Mouse (Mus musculus): ENCODE data around the gene 2610042L04Rik. TPM values are rescaled to one million over a fixed set of nuclear protein-coding genes. Genes with fewer than 3 reads are reported as not detected.
"Not testable (repeated sequence)": the region's sequence is repeated elsewhere in the genome, so short reads cannot be mapped to it uniquely, and the experiment has no call there.

2610042L04Rik gene
- polyA plus RNA-seq, 1 experiment from 2014 or later, result 0.37 TPM

- H3K4me3 ChIP-seq; H3K9me3 ChIP-seq; ATAC-seq (ENCODE audit: borderline replicate concordance, extremely low read depth, low FRiP score, low TSS enrichment); H3K4me1 ChIP-seq; H3K27me3 ChIP-seq; H3K4me2 ChIP-seq; H3K9ac ChIP-seq; H3K36me3 ChIP-seq; H3K27ac ChIP-seq: not testable (repeated sequence)
These were observed 69.3 kb downstream of the 2610042L04Rik start for GRCm38 (mm10) chr14:4403840-4404239.

Other genes with a start within 250 kb of the 2610042L04Rik start
- gene Gm8108, start 224.2 kb upstream of the 2610042L04Rik start, polyA plus RNA-seq (2015; fragmentation: Nextera tagmentation; extraction: Ambion mirVana), result 0.76 TPM in 1 of 2 replicates, not detected in the other
- not detected in 2 replicates for gene Gm3127, start 169.7 kb upstream of the 2610042L04Rik start, polyA plus RNA-seq (2015; fragmentation: Nextera tagmentation; extraction: Ambion mirVana)
- 0.32 and 0.55 TPM in 2 replicates for gene Gm2974, start 152.2 kb upstream of the 2610042L04Rik start, polyA plus RNA-seq (2015; fragmentation: Nextera tagmentation; extraction: Ambion mirVana)
- gene Gm3138, start 85.1 kb upstream of the 2610042L04Rik start, polyA plus RNA-seq (2015; fragmentation: Nextera tagmentation; extraction: Ambion mirVana), result not detected in 2 replicates
- gene Gm3149, start 17.5 kb upstream of the 2610042L04Rik start, polyA plus RNA-seq (2015; fragmentation: Nextera tagmentation; extraction: Ambion mirVana), result not detected in 2 replicates
- gene Gm3159, start 62.8 kb downstream of the 2610042L04Rik start, polyA plus RNA-seq (2015; fragmentation: Nextera tagmentation; extraction: Ambion mirVana), result not detected in 2 replicates
- gene Gm3164, start 80.7 kb downstream of the 2610042L04Rik start, polyA plus RNA-seq (2015; fragmentation: Nextera tagmentation; extraction: Ambion mirVana), result 0.53 and 0.61 TPM in 2 replicates
- 0.37 TPM in 1 of 2 replicates, not detected in the other for gene Gm3173, start 96.2 kb downstream of the 2610042L04Rik start, polyA plus RNA-seq (2015; fragmentation: Nextera tagmentation; extraction: Ambion mirVana)
- not detected in 2 replicates for gene Gm3182, start 147.0 kb downstream of the 2610042L04Rik start, polyA plus RNA-seq (2015; fragmentation: Nextera tagmentation; extraction: Ambion mirVana)
- not detected in 2 replicates for gene Gm3047, start 220.6 kb downstream of the 2610042L04Rik start, polyA plus RNA-seq (2015; fragmentation: Nextera tagmentation; extraction: Ambion mirVana)